Mouse (Mus musculus) limb, embryonic 15.5 days (tissue): ENCODE results near the gene Mrgprh. TPM values are rescaled to one million over a fixed set of nuclear protein-coding genes. Genes with fewer than 3 reads are reported as not detected.

Source experiments
- ATAC-seq: fragments of 200-750 bp; cut with Nextera tagmentation; 2 replicates; pipeline ENCODE4 v1.8.0; 2017; ENCODE audit warnings: low read depth, moderate TSS enrichment; ENCODE audit not compliant: insufficient number of reproducible peaks, low FRiP score, low TSS enrichment
- H3K27ac ChIP-seq: fragments of 300-500 bp; sonication (generic); 2 replicates; pipeline ENCODE4 v1.5.1; 2015; ENCODE audit warnings: moderate library complexity, mild to moderate bottlenecking, inconsistent platforms
- H3K27me3 ChIP-seq: fragments of 300-500 bp; sonication (generic); 2 replicates; pipeline ENCODE4 v1.6.1; 2015; ENCODE audit warnings: inconsistent platforms
- H3K36me3 ChIP-seq: fragments of 300-500 bp; sonication (generic); 2 replicates; pipeline ENCODE4 v1.6.1; 2015; ENCODE audit warnings: inconsistent platforms
- H3K4me1 ChIP-seq: fragments of 300-500 bp; sonication (generic); 2 replicates; pipeline ENCODE4 v1.6.1; 2015; ENCODE audit warnings: inconsistent platforms
- H3K4me2 ChIP-seq: fragments of 300-500 bp; sonication (generic); 2 replicates; pipeline ENCODE4 v1.6.1; 2015; ENCODE audit warnings: mild to moderate bottlenecking, inconsistent platforms
- H3K4me3 ChIP-seq: fragments of 300-500 bp; sonication (generic); 2 replicates; pipeline ENCODE4 v1.5.1; 2015; ENCODE audit warnings: mild to moderate bottlenecking, inconsistent platforms
- H3K9ac ChIP-seq: fragments of 300-500 bp; sonication (generic); 2 replicates; pipeline ENCODE4 v1.6.1; 2015; ENCODE audit warnings: inconsistent platforms
- H3K9me3 ChIP-seq: fragments of 300-500 bp; sonication (generic); 2 replicates; pipeline ENCODE4 v1.6.1; 2016; ENCODE audit warnings: inconsistent platforms
- WGBS: fragments of 180-500 bp; shearing (Covaris S2); methylation state at CpG from one replicate; pipeline ENCODE4 v1.1.7; 2015; 5-methylcytosine and 5-hydroxymethylcytosine counted together
- polyA plus RNA-seq: library from polyadenylated mRNA; unstranded; fragments of >200 nt; fragmentation: Nextera tagmentation; extraction: Ambion mirVana; gene quantifications from 2 replicates; pipeline ENCODE4 v1.2.1, GENCODE M21; 2015

Gene Mrgprh
- polyA plus RNA-seq, 1 experiment from 2014 or later: 0.17 TPM

DNA sequence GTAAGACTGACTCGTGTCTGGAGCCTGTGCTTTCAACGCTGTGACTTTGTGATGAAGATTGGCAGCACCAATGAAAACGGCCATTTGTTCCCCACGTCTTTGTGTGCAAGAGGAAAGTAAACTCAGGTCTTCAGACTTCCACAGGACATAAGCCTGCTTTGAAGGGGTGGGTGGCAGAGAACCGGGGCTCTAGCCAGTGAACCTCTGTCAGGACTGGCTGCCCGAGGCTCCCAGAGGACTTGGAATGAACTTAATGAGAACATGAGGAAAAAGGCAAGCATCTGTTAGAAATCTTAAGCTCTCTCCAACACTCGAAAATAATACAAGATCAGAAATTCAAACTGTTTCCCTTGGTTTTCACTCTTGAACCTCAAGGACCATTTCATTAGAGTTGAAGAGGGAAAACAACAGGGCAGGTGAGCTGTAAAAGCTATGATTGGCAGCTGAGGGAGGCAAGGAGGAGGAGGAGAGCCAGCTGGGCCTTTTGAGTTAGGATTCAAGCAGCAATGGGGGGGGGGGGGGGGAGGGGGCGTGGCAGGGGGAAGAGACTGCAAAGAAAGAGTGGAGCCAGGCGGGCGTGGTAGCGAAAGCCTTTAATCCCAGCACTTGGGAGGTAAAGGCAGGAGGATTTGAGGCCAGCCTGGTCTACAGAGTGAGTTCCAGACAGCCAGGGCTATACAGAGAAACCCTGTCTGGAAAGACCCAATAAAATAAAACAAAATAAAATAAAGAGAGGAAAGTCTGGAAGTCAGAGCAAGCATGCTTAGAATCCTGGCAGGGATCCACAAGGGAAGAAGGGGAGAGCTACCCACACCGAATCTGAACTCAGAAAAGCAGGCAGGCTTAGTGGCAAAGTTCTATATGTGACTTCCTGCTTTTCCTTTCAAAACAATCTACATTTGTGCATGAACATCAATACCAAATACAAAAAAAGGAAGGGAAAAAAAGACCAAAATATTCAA is 27.8 kb downstream of the Mrgprh start:
- peaks cover 15% of the 10 kb centered on the region for H3K4me1 ChIP-seq
- no peaks in the 10 kb centered on the region for H3K27me3 ChIP-seq
- no peak overlapping the region for H3K4me2 ChIP-seq
- no peaks in the 10 kb centered on the region for H3K9me3 ChIP-seq
- 24% methylated on average over 11 of the region's 12 CpGs for WGBS
- peaks cover 17% of the 10 kb centered on the region; the same call in 1 of the 2 replicates for H3K36me3 ChIP-seq
- H3K4me3 ChIP-seq: no peak overlapping the region
- ATAC-seq: peak; percentile 49; the same call in 1 of the 2 replicates
- peak overlapping the region; percentile 83 for H3K27ac ChIP-seq
- H3K9ac ChIP-seq: no peak overlapping the region

DNA sequence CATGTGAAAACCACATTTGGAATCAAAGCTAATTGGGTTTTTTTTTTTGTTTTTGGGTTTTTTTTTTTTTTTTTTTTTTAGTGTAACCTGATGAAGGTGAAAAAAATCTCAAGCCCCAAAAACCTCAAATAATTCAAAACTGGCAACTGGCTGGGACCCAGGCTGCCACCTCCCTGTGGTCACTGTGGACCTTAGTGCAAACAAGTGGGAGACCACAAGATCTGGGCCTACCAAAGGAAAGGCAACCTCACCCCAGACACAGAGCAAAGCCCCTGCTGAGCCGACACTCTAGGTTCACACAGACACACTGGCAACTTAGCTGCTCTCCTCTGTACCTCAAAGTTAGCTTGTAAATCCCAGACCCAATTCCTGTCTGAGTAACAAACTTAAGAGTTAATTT is 28.5 kb downstream of the Mrgprh start:
- H3K36me3 ChIP-seq: peaks cover 14% of the 10 kb centered on the region; the same call in 1 of the 2 replicates
- H3K27me3 ChIP-seq: no peaks in the 10 kb centered on the region

DNA sequence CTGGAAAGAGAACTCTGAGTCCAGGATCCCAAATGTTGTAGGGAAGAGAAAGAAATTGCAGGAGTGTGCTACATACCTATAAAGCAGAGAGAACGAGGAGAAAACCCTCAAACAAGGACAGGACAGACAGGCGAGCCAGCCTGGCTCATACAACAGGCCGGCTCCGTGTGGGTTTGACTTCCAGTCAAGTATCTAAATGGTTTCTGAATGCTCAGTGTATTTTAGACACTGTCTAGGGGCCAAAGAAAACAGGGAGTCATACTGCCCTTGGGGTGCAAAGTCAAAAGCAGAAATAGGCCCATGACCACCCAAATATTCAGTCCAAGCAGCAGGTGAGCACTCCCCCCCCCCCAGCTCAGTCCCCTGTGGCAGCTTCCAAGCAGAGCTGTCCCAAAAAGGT is 30.0 kb downstream of the Mrgprh start:
- Histone ChIP-seq H3K4me2 (no peak overlapping the region), H3K36me3 (peaks cover 20% of the 10 kb centered on the region), H3K4me3 (no peak overlapping the region), H3K9ac (no peak overlapping the region), H3K4me1 (peaks cover 15% of the 10 kb centered on the region), H3K27ac (peak overlapping the region; percentile 33), H3K27me3 (no peaks in the 10 kb centered on the region), H3K9me3 (no peaks in the 10 kb centered on the region)
- WGBS: 77% methylated on average over 4 of the region's 4 CpGs
- no peak for ATAC-seq

More for the DNA sequence above, 28.5 kb downstream of the Mrgprh start:
- Histone ChIP-seq H3K9ac (no peak overlapping the region), H3K4me3 (no peak overlapping the region), H3K9me3 (no peaks in the 10 kb centered on the region), H3K27ac (peak overlapping the region; percentile 83; the same call in 1 of the 2 replicates), H3K4me1 (peaks cover 15% of the 10 kb centered on the region), H3K4me2 (no peak overlapping the region)
- ATAC-seq: no peak
- WGBS: 59% methylated on average over 1 of the region's 1 CpGs

DNA sequence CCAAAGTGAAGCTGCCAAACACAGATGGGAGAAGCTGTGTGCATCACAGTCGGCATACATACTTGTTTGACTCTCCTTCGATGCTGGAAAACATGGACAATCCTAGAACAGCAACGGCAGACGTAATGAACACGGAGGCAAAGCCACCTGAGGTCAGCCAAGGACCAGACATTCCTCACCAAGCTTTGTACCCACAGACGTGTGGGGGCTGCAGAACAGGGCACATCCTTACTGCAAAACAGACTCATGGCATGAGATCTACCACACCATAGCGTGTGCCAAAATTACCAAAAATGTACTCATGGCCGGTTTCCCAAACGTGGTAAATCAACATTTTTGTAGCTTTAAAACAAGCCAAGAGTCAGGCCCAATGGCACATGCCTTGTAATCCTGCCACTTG is 30.6 kb downstream of the Mrgprh start:
- H3K36me3 ChIP-seq: peaks cover 24% of the 10 kb centered on the region
- no peak for ATAC-seq
- H3K4me3 ChIP-seq: no peak overlapping the region
- no peak overlapping the region for H3K9ac ChIP-seq
- H3K9me3 ChIP-seq: no peaks in the 10 kb centered on the region
- WGBS: 83% methylated on average over 9 of the region's 9 CpGs
- peaks cover 15% of the 10 kb centered on the region for H3K4me1 ChIP-seq
- no peaks in the 10 kb centered on the region for H3K27me3 ChIP-seq
- 0 out of 2 replicates have a peak overlapping the region, but pooled peaks have one; percentile 33 for H3K27ac ChIP-seq
- H3K4me2 ChIP-seq: no peak overlapping the region

DNA sequence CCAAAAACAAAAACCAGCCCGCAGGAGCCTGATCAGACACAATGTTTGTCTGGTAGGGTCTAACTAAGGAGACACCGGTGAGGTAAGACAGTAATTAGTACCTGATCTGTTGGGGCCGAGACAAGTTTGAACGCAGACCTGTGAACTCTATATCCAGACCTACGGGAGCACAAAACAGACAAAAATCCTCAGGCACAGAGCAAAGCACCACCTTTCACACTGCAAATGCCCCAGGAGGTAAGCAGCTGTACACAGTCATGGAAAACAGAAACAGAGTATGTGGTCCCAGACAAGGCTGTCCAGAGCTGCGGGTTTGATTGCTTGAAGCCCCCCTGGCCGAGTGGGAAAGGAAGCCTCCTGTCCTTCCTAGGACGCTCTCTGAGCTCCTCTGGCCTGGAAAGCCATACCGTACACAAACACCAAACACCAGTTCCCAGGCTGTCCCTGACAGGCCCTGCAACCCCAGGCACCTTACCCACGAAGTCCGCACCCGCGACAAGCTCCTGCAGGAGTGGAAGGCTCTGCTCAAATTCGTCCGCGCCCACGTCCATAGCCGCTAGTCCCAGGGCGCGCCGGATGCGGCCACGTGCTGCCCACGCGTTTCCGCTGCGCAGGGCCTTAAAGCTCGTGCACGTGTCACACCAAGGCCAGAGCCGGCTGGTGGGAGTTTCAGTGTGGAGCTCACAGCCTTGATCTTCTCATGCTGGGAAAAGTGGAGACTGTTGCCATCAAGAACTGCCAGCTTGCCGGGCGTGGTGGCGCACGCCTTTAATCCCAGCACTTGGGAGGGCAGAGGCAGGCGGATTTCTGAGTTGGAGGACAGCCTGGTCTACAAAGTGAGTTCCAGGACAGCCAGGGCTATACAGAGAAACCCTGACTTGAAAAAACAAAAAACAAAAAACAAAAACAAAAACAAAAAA is 33.8 kb downstream of the Mrgprh start, which contains the start of gene Pnldc1:
Gene Pnldc1 (minus strand): TSS at position 870 of the 920 bp plus-strand sequence.
- Histone ChIP-seq H3K9me3 (no peaks in the 10 kb centered on the region), H3K27me3 (no peaks in the 10 kb centered on the region), H3K36me3 (peaks cover 44% of the 10 kb centered on the region), H3K27ac (no peak within 1 kb of the TSS), H3K9ac (no peak within 1 kb of the TSS), H3K4me1 (no peaks in the 10 kb centered on the region), H3K4me3 (no peak within 1 kb of the TSS), H3K4me2 (no peak within 1 kb of the TSS)
- 81% methylated on average over 35 of the region's 35 CpGs for WGBS
- ATAC-seq: no peak

DNA sequence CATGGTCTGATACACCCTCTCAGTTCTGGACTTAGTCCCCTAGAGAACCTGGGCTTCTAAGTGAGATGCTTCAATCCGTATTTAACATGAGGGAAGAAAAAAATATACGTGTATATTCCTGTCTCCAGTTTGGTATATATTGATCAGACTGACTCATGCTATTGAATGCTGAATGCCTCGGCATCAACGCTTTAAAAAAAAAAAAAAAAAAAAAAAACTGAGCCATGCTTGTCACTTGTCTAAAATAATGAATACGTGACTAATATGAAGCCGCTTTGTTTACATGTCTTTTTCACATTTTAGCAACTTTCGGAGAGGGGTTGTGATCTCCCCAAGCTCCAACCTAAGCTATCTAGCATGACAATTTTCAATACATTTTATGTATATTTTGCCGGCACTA is 34.6 kb downstream of the Mrgprh start:
- no peak overlapping the region for H3K4me2 ChIP-seq
- H3K27ac ChIP-seq: no peak overlapping the region
- no peak overlapping the region for H3K9ac ChIP-seq
- no peaks in the 10 kb centered on the region for H3K27me3 ChIP-seq
- H3K4me1 ChIP-seq: peaks cover 7% of the 10 kb centered on the region; the same call in 1 of the 2 replicates
- no peaks in the 10 kb centered on the region for H3K9me3 ChIP-seq
- WGBS: 88% methylated on average over 8 of the region's 8 CpGs
- H3K36me3 ChIP-seq: peaks cover 38% of the 10 kb centered on the region
- no peak overlapping the region for H3K4me3 ChIP-seq
- no peak for ATAC-seq

DNA sequence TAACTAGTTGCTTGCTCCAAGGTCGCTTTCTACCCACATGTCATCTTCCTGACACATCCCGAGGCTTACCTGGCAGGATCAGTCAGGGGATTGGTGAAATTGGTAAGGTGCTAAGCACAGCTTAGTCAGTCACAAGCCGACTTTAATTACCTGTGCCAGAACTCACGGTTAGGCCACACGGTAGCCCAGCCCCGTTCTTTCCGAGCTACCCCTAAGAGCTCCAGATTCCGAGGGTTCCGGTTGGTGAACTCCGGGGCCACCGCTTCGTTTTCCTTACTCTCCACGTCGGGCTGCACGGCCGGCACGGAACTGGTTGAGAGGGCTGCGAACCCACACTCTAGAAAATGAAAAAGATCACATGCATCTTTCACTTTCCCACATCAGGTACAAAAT is 39.6 kb downstream of the Mrgprh start, which contains the start of gene Tcp1:
Gene Tcp1 (plus strand): TSS at position 214 of the 393 bp plus-strand sequence.
- Histone ChIP-seq H3K27me3 (no peaks in the 10 kb centered on the region), H3K9me3 (no peaks in the 10 kb centered on the region), H3K4me2 (peak within 1 kb of the TSS; percentile 79), H3K27ac (peak within 1 kb of the TSS; percentile 92), H3K36me3 (peaks cover 49% of the 10 kb centered on the region), H3K4me3 (peak within 1 kb of the TSS; percentile 88), H3K4me1 (peaks cover 14% of the 10 kb centered on the region; the same call in 1 of the 2 replicates), H3K9ac (peak within 1 kb of the TSS; percentile 98)
- 1% methylated on average over 18 of the region's 18 CpGs for WGBS
- ATAC-seq: no peak

DNA sequence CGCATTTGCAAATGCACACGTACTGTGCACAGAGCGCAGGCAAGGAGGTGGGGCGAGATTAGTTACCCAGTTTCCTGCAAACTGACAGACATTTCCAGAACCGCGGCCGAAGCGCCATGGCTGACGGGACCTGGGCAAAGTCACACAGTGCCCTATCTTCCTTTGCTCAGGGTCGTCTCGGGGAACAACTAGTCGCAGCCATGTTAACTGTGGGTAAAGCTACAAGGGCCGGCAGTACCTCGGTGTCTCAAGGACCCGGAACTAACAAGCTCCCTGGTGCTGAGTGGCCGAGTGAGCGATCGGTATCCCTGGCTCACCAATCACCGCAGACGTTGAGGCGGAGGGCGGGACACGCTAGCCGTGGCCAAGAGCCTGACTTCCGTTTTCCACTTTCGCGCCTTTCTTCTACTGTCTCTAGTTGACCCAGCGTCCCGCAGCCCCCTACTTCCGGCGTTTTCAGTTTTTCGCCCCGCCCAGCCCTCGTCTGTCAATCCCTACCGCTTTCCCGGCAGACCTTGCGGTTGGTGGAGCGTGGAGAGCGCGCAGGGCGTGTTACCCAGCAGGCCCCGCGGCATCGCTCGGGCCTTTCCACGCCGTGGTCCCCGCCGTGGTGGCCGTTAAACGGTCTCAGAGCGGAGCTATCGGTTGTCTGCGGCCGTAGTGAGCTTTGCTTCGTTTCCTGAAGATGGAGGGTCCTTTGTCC is 40.2 kb downstream of the Mrgprh start, which contains the start of gene Mrpl18:
Gene Mrpl18 (minus strand): TSS at position 465 of the 703 bp plus-strand sequence.
- H3K36me3 ChIP-seq: peaks cover 49% of the 10 kb centered on the region
- under 1% methylated on average over 56 of the region's 56 CpGs for WGBS

DNA sequence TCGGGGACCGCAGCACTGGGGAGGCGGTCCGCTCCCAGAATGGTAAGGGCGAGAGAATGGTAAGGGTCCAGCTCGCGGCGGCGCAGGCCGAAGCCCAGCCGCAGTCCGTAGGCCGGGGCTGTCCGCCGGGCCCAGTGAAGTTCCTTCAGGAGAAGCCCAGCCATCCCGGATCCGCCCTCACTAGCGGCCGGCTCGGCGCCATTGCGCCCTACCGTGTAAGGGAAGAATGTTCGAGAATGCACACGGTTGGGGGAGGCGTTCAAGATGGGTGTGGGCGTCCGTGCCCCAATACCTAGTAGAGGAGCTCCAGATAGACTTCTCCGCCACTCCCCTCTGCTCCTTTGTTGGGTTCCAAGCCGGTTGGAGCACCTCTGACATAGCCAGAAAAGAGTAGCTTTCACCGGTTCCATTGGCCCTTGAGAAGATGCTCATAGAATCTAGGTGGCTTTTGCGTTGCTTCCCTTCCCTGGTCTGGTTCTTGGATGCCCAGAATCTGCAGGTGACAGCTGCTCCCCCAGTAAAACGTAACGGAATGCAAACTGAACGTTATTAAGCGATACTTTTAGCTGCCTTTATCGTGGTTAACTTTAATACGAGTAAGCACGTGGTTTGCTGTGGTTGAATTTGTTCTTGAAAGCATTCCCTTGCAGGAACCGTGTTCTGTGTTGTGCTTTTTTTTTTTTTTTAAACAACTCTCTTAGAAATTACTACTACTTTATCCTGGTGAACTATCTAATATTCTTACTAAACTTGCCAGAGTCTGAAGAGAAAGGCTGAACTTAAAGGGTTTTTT is 41.0 kb downstream of the Mrgprh start:
- peak overlapping the region; percentile 56 for H3K4me2 ChIP-seq
- no peaks in the 10 kb centered on the region for H3K9me3 ChIP-seq
- peak overlapping the region; percentile 98 for H3K9ac ChIP-seq
- H3K27ac ChIP-seq: peak overlapping the region; percentile 92
- H3K36me3 ChIP-seq: peaks cover 48% of the 10 kb centered on the region
- peak overlapping the region; percentile 88 for H3K4me3 ChIP-seq
- under 1% methylated on average over 40 of the region's 40 CpGs for WGBS
- ATAC-seq: peak; percentile 40
- no peaks in the 10 kb centered on the region for H3K27me3 ChIP-seq
- H3K4me1 ChIP-seq: peaks cover 14% of the 10 kb centered on the region; the same call in 1 of the 2 replicates

More for the DNA sequence above, 40.2 kb downstream of the Mrgprh start, which contains the start of gene Mrpl18:
- H3K9ac ChIP-seq: peak within 1 kb of the TSS; percentile 98
- no peaks in the 10 kb centered on the region for H3K9me3 ChIP-seq
- H3K4me3 ChIP-seq: peak within 1 kb of the TSS; percentile 88
- H3K4me2 ChIP-seq: peak within 1 kb of the TSS; percentile 79
- peak within 1 kb of the TSS; percentile 92 for H3K27ac ChIP-seq
- H3K27me3 ChIP-seq: no peaks in the 10 kb centered on the region
- peaks cover 14% of the 10 kb centered on the region; the same call in 1 of the 2 replicates for H3K4me1 ChIP-seq
- ATAC-seq: peak; percentile 100

DNA sequence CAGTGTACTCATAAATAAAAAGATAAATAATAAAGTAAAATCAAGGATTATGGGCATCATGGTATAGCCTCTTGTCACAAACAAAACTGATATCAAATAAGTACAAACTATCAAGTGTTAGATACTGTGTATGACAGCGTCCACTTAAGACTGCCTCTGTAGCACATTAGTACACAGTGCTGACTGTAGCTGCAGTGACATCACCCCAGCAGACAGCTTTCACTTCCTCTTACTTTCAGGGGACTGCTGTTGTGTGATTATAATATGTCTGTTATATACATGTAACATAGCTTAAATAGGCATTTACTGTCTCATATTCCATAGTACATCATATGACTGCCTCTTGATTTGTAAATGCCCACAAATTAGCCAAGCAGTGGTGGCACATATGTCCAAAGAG is 45.2 kb downstream of the Mrgprh start:
- Histone ChIP-seq H3K9me3 (no peaks in the 10 kb centered on the region), H3K4me1 (peaks cover 7% of the 10 kb centered on the region; the same call in 1 of the 2 replicates), H3K27ac (no peak overlapping the region), H3K36me3 (peaks cover 66% of the 10 kb centered on the region), H3K27me3 (no peaks in the 10 kb centered on the region), H3K4me2 (no peak overlapping the region), H3K4me3 (no peak overlapping the region), H3K9ac (no peak overlapping the region)
- ATAC-seq: no peak
- WGBS: 92% methylated on average over 1 of the region's 1 CpGs
